Mouse (Mus musculus) spleen, adult 2 months (tissue): ENCODE measurements at regions not wholly inside any gene's neighbourhood (a gene's known extent, or its start where the extent isn't known, plus 50 kb on each side); places are given as distances from the start of the nearest gene placed in this dataset.

Experiments used
- CTCF ChIP-seq: fragments of 200-500 bp; IDR thresholded peaks from 2 replicates; pipeline ENCODE4 v1.5.1; 2011; ENCODE audit warnings: mild to moderate bottlenecking, inconsistent platforms; ENCODE audit not compliant: insufficient read depth, insufficient read length, insufficient replicate concordance; ENCODE audit errors: extremely low read depth
- POLR2A ChIP-seq: fragments of 200-500 bp; IDR thresholded peaks from 2 replicates; pipeline ENCODE4 v1.6.1; 2011; ENCODE audit warnings: low read depth, low read length, inconsistent platforms

GRCm38 (mm10) chr3:69910073-69910472 is 50.3 kb upstream of the Sptssb start:
- TF ChIP-seq POLR2A (no peak), CTCF (no peak)
